Mouse (Mus musculus) cerebral cortex, adult 2 months (tissue): ENCODE data around the gene Sik2.

Experiments
- WGBS: fragments of 180-500 bp; shearing (Covaris S2); methylation state at CpG from one replicate; pipeline ENCODE4 v1.1.7; 2018; 5-methylcytosine and 5-hydroxymethylcytosine counted together

Sik2 gene

DNA sequence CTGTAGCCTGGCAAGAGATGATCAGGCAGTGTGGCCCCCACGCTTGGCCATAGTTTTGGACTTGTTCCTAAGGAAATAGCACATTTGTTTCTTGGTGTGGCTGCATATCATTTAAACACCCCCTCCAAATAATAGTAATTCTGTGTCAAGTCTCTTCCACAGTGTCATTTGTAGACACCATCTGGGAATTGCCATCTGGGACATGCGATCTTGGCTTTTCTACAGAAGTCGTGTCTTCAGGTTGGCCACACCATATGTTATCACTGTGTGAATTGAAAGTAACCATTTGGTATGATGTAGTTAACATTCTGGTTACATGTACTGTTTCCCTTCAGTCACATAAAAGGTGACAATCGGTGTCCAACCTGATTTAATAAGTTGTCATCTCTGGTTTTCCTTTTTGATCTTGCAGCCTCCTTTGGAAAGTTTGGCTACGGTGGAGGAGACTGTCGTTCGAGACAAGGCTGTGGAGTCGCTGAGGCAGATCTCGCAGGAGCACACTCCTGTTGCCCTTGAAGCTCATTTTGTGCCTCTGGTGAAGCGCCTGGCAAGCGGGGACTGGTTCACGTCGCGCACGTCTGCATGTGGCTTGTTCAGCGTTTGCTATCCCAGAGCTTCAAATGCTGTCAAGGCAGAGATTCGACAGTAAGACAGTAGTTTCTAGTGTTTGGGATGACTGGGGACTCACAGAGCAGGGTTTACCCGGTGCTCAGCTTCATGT, 147.6 kb downstream of the Sik2 start:
- 78% methylated on average over 18 of the region's 18 CpGs for WGBS

DNA sequence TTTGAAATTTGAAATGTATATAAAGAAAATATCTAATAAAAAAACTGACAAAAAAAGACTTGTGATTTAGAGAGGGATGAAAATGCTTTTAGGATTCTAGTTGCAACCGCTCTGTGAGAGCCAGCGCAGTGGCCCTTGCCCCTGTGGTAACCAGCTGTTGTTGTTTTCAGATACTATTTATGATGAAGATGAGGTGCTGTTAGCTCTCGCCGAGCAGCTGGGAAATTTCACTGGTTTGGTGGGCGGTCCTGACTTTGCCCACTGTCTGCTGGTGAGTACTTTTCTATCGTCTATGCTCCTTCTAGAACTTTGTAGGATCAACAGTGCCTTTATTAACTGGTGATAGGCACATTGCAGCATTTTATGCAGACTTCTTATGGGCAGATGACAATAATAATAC, 150.2 kb downstream of the Sik2 start:
- 86% methylated on average over 6 of the region's 6 CpGs for WGBS

DNA sequence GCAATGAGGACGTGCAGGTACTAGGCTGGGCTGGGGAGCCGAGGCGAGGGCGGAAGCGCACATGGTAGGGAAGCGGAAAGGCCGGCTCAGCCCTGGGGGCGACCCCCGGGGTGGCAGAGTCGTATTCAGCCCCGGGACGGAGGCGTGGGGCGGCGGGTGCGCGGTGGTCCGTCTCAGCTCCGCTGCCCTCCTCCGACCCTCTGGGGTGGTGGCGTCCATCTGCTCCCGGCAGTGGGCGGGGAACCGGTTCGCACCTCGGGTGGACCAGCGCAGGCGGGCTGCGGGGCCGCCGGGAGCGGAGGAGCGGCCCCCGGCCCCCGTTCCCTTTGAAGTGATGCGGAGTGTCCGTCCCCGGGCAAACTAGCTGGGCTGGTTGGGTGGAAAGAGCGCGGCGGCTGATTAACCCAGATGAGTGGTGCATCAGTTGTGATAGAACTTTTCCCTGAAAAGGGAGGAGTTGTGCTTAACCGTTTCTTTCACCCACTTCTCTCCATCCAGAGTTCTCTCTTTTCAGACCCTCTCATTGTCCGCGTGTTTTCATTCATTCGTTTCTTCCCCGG, 151.7 kb downstream of the Sik2 start:
- under 1% methylated on average over 44 of the region's 46 CpGs for WGBS

DNA sequence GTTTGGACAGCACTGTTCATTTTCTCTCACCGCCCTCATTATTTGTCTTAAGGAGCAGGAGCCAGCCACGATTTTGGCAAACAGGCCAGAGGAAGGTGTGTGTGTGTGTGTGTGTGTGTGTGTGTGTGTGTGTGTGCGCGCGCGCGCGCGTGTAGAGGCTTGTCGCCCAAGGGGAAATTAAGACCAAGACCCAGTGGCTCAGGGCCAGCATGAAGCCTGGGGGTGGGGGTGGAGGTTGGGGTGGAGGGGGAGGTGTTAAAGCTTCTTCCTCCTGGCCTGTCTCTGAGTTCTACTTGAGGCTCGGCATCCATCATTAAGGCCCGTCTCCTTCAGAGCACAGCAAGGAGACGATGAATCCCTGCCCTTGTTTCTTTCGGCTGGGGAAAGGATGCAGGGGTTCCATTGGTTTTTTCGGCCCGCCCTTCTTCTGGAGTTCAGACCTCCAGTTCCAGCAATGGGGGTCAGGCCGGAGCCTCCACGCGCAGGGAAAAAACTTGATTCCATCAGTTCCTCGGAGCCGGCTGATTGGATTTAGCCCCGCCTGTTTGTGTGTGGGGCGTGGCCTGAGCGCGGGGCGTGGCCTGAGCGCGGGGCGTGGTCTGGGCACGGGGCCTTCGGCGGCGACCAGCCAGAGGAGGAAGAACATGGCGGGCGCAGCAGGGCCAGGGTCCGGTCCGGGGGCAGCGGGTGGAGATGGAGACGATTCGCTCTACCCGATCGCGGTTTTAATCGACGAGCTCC, 152.4 kb downstream of the Sik2 start:
- 1% methylated on average over 45 of the region's 45 CpGs for WGBS

DNA sequence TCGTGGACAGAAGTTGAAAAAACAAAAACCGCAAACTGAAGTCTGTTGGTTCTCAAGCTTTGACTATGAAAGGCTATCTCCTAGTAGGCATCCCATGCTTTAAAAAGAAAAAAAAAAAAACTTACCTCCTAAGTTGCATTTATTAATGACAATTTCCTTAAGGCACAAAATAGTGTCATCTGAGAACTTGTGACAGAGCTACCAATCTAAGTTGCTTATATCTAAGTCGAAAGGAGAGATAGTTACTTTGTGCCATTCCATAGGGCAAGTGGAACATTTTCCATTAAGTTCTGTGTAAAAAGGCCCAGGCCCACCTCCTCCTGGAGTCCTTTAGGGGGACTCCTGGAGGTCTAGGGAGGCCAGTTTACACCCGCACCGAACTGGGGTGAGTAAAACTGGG, 153.1 kb downstream of the Sik2 start:
- WGBS: 77% methylated on average over 5 of the region's 5 CpGs

DNA sequence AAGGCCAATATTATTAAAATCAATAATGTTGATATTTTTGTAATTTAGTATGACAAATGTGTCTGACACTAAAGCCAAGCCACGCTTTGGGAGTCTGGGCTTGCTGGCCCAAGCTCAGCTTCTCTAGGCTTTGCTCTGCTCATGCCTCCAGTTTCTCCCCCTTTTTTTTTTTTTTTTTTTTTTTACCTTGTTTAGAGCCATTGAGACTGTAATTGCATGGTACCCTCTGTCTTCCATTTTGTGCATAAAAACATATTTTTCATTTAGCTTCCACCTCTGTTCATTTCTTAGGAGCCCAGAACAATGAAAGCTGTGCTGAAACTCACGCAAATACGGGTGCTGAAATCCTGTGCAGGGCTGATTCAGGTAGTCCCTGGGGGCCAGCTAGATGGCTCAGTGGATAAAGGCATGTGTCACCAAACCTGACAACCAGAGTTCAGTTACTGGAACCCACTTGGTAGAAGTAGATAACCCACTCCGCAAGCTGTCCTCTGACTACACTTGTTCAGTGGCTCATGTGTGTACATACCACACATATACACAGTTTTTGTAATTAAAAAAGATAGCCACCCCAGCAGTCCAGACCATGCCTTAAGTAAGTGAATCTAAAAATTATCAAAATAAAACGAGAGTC, 153.6 kb downstream of the Sik2 start:
- 93% methylated on average over 5 of the region's 5 CpGs for WGBS

DNA sequence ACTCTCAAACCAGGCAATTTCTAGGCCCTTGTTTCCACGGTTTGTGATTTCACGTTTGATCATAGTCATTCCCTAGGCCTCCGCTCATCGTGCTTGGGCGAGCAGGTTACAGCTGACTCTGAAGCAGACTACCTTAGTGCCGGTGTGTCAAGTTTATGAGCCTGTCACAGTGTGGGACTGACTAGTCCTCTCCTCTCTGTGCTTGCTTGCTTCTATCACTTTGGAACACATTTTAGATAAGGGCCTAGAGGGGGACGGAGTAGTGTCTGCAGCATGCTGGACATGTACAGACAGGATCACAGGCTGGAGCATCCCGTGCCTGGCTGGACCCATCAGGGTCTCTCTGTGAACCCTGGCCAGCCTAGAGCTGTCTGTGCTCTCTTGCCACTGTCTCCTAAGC, 154.5 kb downstream of the Sik2 start:
- 89% methylated on average over 8 of the region's 8 CpGs for WGBS

DNA sequence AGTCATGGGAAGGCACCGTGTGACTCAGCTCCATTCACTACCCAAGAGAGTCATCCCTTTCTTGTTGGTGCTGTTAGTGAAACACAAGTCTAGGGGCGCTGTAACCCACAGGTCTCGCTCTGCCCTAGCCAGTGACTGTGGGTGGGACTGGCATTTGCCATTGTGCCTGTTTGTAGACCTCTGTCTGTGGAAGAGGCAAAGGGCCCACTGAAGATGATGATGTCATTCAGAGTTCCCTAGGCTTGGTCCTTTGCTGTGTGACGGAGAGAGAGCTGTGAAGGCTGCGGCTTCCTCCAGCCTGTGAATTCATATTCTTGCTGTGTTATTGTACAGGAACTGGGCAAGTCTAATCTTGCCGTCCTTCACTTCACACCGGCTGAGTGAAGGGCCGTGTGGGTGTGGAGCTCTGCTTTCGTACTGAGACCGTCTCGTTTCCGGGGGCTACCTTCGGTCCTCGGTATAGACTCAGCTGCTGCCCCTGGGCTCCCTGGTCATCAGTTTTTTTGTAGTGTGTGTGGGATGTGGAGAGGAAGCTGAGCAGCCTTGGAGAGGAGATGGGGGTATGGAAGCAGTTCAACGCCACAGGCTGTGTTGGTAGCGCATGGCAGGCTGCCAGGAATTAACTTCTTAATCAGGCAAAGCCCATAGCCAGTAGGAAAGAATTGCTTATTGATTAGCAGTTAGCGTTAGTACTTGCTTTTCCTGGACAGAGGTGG, 156.1 kb downstream of the Sik2 start:
- 31% methylated on average over 17 of the region's 17 CpGs for WGBS

DNA sequence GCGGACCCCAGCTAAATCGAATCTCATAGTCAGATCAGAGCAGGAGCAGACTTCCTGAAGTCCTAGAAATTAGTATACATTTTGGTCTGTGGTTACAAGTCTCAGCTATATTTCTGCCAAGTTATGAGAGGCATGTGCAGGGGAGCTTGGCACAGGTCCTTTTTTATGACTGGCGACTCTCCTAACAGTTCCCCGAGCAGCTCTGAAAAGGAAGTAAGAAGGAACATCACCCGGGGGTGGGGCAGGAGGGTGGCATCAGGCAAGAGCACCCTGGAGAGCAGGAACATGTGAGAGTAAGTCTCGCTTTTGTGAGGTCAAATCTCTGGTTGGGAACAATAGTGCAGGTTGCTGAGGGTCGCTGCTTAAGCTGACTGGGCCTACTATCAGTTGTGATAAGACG, 158.2 kb downstream of the Sik2 start:
- 25% methylated on average over 8 of the region's 8 CpGs for WGBS

DNA sequence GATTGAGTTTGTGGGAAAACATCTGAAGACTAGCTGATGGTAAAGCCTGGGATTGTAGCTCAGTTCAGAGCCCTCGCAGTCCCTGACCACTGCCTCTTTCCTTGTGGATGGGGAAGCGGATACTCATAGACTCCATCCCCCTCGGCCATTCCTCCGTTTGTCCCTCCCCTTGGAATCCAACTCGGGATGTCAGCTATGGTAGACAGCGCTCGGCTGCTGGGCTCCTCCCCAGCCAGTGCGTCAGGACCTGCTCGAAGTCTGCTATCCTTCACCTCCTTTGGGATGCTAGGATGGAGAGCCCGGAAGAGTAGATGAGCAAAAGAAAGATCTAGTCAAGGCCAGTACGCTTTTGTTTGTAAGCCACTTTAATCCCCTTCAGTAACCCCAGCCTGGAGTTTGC, 158.6 kb downstream of the Sik2 start:
- 23% methylated on average over 11 of the region's 11 CpGs for WGBS

DNA sequence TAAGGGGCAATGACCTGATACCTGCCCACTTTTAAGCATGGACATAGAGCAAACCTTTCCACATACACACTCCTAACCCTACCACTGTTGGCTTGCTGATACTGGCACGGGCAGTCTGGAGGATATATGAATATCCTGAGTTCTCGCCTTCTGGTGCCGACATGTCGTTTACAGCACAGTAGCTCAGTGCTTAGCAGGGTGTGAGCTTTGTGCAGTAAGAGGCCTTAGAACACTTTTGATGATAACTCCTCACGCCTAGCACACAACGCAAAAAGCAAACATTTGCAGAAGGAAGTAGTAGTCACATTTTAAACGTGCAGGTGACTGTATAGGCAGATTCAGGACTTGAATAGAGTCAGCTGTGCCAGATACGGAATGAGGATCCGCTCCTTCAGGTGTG, 159.1 kb downstream of the Sik2 start:
- WGBS: 50% methylated on average over 9 of the region's 9 CpGs

DNA sequence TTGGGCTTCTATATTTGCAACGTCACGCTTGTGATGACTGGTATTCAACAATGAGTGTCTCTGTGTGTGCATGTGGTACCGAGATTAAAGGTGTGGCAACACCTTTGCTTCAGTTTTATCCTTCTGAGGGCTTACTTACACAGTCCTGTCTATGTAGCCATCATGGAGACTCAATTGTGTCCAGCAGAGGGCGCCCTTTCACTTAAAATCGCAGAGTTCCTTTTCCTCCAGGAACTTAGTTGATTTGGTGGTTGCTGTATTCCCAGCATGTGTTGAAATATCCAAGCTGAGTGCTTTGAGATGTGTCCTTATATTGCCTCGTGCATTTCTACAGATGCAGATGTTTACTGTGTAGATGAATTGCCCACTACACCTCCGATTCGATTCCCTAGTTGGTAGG, 159.6 kb downstream of the Sik2 start:
- WGBS: 12% methylated on average over 8 of the region's 8 CpGs

DNA sequence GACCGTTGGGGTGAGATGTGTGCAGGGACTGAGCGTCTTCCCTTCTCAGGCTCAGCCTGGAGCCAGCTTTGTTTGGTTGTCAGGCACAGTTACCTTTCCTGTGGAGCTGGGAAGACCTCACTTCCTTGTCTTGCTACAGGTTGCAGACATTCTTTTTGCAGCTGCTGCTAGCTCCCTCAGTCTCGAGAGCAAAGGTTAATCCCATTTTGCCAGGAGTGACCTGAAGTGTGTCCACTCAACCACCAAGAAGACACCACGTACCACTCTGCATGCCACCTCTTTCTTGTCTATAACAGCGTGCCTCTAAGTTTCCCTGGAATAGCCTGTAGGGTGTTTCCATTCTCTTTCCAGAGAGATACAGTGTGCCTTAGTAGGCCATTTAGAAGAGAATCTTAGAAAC, 160.1 kb downstream of the Sik2 start:
- 63% methylated on average over 5 of the region's 5 CpGs for WGBS

DNA sequence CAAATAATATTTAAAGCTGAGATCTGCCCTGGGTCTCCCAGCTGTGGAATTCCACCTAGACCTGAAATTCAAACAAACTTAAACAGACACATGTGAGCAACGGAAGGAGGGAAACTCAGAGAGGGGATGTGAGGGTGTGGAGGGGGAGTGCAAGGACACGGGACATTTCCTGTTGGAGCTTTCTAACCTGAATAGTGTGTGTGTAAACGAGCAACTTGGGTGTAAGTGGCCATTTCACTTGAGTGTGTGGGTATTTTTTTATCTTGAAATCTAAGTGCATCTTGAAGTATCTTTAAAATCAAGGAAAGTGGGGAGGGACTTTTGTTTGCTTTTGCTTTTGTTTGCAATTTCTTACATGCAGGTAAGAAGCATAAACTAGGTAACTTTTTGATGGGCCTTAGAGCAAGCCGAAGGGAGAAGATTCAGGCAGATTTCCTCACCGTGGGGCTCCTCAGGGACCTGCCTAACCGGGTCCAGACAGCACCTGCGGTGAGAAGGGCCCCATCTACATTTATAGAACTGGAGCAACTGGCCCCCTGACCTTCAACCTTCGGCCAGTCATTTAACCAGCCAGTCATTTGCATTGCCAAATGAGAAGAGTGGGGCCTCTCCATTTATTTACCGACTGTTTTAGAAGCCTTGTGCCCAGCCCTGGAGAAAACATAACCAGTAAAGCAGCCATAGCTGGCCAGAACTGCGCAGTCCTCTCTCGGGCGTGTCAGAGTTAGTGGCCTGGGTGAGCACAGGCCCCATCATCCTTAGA, 161.1 kb downstream of the Sik2 start:
- WGBS: 77% methylated on average over 12 of the region's 12 CpGs

DNA sequence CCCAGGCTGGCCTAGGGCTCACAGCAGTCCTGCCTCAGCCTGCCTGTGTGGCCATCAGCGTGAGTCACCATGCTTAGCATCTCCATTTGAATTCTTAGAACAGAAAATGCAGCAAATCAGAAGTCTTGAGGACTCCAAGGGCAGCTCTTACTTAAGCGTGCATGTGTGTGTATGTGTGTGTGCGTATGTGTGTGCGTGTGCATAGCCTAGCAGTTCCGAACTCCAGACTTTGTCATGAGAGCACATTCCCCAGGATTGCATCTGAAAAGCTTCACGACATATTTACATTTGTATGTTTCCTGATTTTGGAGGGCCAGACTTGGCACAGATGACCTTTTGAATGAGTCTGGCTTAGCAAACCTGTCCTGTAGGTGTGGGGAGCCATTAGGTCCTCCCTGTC, 161.7 kb downstream of the Sik2 start:
- WGBS: 91% methylated on average over 6 of the region's 6 CpGs

DNA sequence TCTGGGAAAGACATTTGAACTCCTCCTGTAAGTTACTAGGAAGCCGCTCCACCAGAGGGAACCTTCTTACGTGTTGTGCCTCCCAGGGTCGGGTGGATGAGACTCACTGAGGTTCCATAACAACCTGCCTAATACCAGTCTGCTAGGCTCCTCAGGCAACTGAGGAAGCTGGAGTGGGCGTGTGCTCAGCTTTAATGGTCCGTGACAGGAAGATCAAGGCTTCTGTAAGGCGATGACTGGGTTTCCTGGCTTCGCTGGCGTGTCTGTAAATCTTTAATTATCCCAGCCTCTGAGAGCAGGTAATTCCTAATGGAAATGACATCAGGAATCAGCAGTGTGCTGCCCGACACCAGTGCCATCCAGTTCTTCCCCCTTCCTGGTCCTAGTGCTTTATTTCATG, 163.3 kb downstream of the Sik2 start:
- WGBS: 75% methylated on average over 9 of the region's 9 CpGs

DNA sequence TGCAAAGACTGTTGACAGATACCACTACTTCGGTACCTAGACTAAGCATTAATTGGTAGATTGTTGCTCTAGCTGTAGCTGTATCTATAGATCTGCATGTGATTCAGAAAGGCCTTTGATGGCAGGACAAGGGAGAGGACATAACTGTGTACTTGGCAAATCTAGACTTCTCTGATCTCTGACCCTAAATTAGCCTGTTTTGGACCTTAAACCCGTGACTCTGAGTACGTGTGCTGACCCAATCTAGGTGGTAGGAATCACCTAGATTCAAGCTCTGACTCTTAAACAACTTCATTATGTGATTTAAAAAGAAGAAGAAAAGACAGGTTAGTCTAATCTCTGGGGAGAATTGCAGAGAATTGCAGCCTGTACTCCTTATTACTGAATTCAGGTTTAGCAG, 163.8 kb downstream of the Sik2 start, which contains the start of gene Ppp2r1b:
Gene Ppp2r1b, plus strand, starts transcription at position 221 of the 400 bp plus-strand sequence.
- WGBS: 89% methylated on average over 3 of the region's 3 CpGs
